ENCODE assay signal across 8 mouse cellular contexts in genomic region chr17:48097743-48098527, GRCm38 (mm10). TPM values are rescaled to one million over a fixed set of nuclear protein-coding genes. Genes with fewer than 3 reads are reported as not detected.
A peak's percentile ranks its signal among the peaks of the same experiment; 100 is the strongest.
DNase-seq lines count a peak whose midpoint lies in the region; ATAC-seq lines count a peak whose summit lies in the region.

No protein-coding gene starts in this region.

- peaks cover 35% of the 10 kb centered on the region for H3K4me1 ChIP-seq in embryonic facial prominence, embryonic 14.5 days (ENCODE audit: control insufficient read depth, insufficient read depth, low read length)
- H3K4me1 ChIP-seq in limb, embryonic 12.5 days (replicated peaks) = peaks cover 68% of the 10 kb centered on the region
- H3K4me1 ChIP-seq in neural tube, embryonic 15.5 days = peaks cover 48% of the 10 kb centered on the region

- peak overlapping the region; percentile 51 for H3K9ac ChIP-seq in embryonic facial prominence, embryonic 14.5 days (ENCODE audit: low read depth, low read length)
- peak overlapping the region; percentile 42; the same call in 1 of the 2 replicates for H3K9ac ChIP-seq in limb, embryonic 12.5 days (replicated peaks)
- no peak overlapping the region for H3K9ac ChIP-seq in neural tube, embryonic 15.5 days (replicated peaks)

- WGBS in embryonic facial prominence, embryonic 14.5 days = 2% methylated on average over 25 of the region's 43 CpGs
- 1% methylated on average over 43 of the region's 43 CpGs for WGBS in limb, embryonic 12.5 days
- 1% methylated on average over 32 of the region's 43 CpGs for WGBS in neural tube, embryonic 15.5 days

- ATAC-seq in embryonic facial prominence, embryonic 14.5 days (ENCODE audit: low read depth) = no peak
- ATAC-seq in limb, embryonic 12.5 days (ENCODE audit: insufficient number of reproducible peaks, insufficient read depth, low FRiP score, low TSS enrichment, low read depth) = no peak
- ATAC-seq in neural tube, embryonic 15.5 days (ENCODE audit: low FRiP score) = no peak

- H3K9me3 ChIP-seq in embryonic facial prominence, embryonic 14.5 days (ENCODE audit: control insufficient read depth, low read length) = peaks cover 3% of the 10 kb centered on the region
- peaks cover 9% of the 10 kb centered on the region; the same call in 1 of the 2 replicates for H3K9me3 ChIP-seq in limb, embryonic 12.5 days
- no peaks in the 10 kb centered on the region for H3K9me3 ChIP-seq in neural tube, embryonic 15.5 days (replicated peaks)

- H3K27ac ChIP-seq in embryonic facial prominence, embryonic 14.5 days (replicated peaks; ENCODE audit: low read depth, low read length) = no peak overlapping the region
- H3K27ac ChIP-seq in limb, embryonic 12.5 days = peak overlapping the region; percentile 50
- no peak overlapping the region for H3K27ac ChIP-seq in neural tube, embryonic 15.5 days (replicated peaks)

- H3K36me3 ChIP-seq in embryonic facial prominence, embryonic 14.5 days (ENCODE audit: control insufficient read depth, insufficient read depth, low read length) = no peaks in the 10 kb centered on the region
- H3K36me3 ChIP-seq in limb, embryonic 12.5 days = no peaks in the 10 kb centered on the region
- no peaks in the 10 kb centered on the region for H3K36me3 ChIP-seq in neural tube, embryonic 15.5 days

- DNase-seq in kidney, postnatal 10 days = peak; percentile 28
- no peak for DNase-seq in kidney, postnatal 14 days
- DNase-seq in embryonic facial prominence, embryonic 14.5 days (ENCODE audit: low spot score) = no peak
- DNase-seq in gastrocnemius, adult 8-10 months (ENCODE audit: low spot score in 2 of 2) = no peak
- no peak for DNase-seq in cerebellum, postnatal 4 days (ENCODE audit: low spot score in 2 of 2)
- DNase-seq in lung, postnatal 4 days = no peak

- H3K4me2 ChIP-seq in embryonic facial prominence, embryonic 14.5 days (ENCODE audit: low read depth, low read length) = peak overlapping the region; percentile 63
- peak overlapping the region; percentile 74 for H3K4me2 ChIP-seq in limb, embryonic 12.5 days
- H3K4me2 ChIP-seq in neural tube, embryonic 15.5 days = peak overlapping the region; percentile 50

- peak overlapping the region; percentile 31 for H3K4me3 ChIP-seq in embryonic facial prominence, embryonic 14.5 days (ENCODE audit: low read depth, low read length)
- peak overlapping the region; percentile 39 for H3K4me3 ChIP-seq in limb, embryonic 12.5 days (replicated peaks)
- H3K4me3 ChIP-seq in neural tube, embryonic 15.5 days (replicated peaks) = peak overlapping the region; percentile 15

- H3K27me3 ChIP-seq in embryonic facial prominence, embryonic 14.5 days (replicated peaks; ENCODE audit: control insufficient read depth, insufficient read depth, low read length) = peaks cover 65% of the 10 kb centered on the region
- peaks cover 73% of the 10 kb centered on the region for H3K27me3 ChIP-seq in limb, embryonic 12.5 days
- peaks cover 72% of the 10 kb centered on the region for H3K27me3 ChIP-seq in neural tube, embryonic 15.5 days (replicated peaks)

RNA-seq across cellular contexts. Expression of gene 1700067P10Rik, which starts 8.8 kb away (rescaled TPM):
- not detected in 2 replicates for polyA plus RNA-seq in embryonic facial prominence, embryonic 14.5 days (2014; fragmentation: Nextera tagmentation; extraction: Ambion mirVana)
- polyA plus RNA-seq in limb, embryonic 12.5 days (2016; fragmentation: Nextera tagmentation; extraction: Ambion mirVana) = not detected in 2 replicates
- not detected in 2 replicates for polyA plus RNA-seq in neural tube, embryonic 15.5 days (2015; fragmentation: Nextera tagmentation; extraction: Ambion mirVana)
- not detected for total RNA-seq in gastrocnemius, adult 8-10 months (2022)

RNA-seq across cellular contexts. Expression of gene 9830107B12Rik, which starts 48.1 kb away (rescaled TPM):
- polyA plus RNA-seq in embryonic facial prominence, embryonic 14.5 days (2014; fragmentation: Nextera tagmentation; extraction: Ambion mirVana) = not detected in 2 replicates
- not detected in 2 replicates for polyA plus RNA-seq in limb, embryonic 12.5 days (2016; fragmentation: Nextera tagmentation; extraction: Ambion mirVana)
- 0.04 TPM in 1 of 2 replicates, not detected in the other for polyA plus RNA-seq in neural tube, embryonic 15.5 days (2015; fragmentation: Nextera tagmentation; extraction: Ambion mirVana)
- not detected for total RNA-seq in gastrocnemius, adult 8-10 months (2022)

RNA-seq across cellular contexts. Expression of gene 1700122O11Rik, which starts 59.8 kb away (rescaled TPM):
- not detected in 2 replicates for polyA plus RNA-seq in embryonic facial prominence, embryonic 14.5 days (2014; fragmentation: Nextera tagmentation; extraction: Ambion mirVana)
- polyA plus RNA-seq in limb, embryonic 12.5 days (2016; fragmentation: Nextera tagmentation; extraction: Ambion mirVana) = not detected in 2 replicates
- polyA plus RNA-seq in neural tube, embryonic 15.5 days (2015; fragmentation: Nextera tagmentation; extraction: Ambion mirVana) = not detected in 2 replicates
- total RNA-seq in gastrocnemius, adult 8-10 months (2022) = not detected
